Mouse (Mus musculus): ENCODE data around the gene Sipa1l3.

Gene Sipa1l3

DNA sequence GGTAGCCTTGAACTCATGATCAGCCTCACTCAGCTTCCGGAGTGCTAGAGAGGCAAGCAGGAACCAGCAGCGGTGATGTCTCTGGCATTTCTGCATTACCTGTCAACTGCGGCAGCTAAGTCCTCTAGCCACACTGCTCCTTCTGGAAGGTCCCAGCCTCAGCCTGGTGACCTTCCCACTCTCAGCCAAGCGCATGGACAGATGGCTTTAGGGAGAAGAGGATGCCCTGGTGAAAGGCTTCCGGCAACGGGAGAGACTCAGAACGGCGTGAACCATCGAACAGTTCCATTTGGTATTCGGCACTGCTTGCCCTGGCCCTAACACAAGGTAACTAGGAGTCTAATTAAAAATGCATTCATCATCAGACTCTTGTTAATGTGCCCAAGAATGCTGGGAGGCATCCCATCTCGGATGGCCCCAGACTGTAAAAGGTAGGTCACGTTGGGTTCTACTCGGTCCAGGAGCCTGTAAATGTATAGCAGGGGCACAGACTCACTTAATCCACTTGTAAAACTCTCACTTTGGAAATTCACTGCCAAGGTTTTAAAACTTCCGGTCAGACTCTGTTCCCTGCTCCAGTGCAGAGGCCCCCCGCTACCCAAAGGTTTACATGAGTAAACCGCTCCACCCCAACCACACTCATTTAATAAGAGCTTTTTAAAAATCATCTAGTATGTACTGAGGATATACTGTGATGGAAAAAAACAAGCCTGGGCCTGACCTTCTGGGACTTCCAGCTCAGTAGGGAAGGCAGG, 37.7 kb downstream of the Sipa1l3 start:
- no peak for DNase-seq (ENCODE audit: extremely low spot score, low spot score)

DNA sequence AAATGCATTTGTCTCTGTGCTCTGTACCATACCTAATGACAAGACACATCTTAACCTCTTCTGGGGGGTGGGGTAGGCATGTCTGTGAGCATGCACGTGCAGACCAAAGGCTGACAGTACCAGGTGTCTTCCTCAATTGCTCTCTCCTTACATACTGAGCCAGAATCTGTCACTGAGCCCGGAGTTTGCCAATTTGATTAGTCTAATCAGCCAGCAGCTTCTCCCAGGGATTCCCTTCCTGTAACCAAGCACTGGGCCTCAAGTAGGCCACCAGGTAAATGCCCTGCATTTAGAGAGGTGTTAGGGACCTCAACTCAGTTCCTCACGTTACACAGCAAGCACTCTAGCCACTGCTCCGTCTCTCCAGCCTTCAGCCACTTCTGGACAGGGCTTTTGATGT, 38.3 kb downstream of the Sipa1l3 start:
- no peak for DNase-seq (ENCODE audit: extremely low spot score, low spot score)

DNA sequence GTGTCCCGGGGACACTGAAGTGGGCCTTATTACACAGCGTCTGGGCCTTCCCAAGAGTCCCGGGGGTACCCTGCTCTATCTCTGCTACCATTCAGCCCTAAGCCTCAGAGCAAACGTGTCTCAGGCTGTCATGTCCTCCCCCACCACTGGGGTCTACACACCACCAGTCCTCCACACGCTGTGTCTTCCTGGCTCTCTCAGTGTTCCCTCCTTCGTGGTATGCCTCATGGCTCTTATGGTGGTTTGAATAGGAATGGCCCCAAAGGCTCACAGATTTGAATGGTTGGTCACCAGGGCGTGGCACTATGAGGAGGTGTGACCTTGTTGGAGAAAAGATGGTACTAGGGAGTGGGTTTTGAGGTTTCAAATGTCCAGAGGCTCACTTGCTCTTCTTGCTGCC, 43.4 kb downstream of the Sipa1l3 start:
- DNase-seq (ENCODE audit: extremely low spot score, low spot score), result no peak

DNA sequence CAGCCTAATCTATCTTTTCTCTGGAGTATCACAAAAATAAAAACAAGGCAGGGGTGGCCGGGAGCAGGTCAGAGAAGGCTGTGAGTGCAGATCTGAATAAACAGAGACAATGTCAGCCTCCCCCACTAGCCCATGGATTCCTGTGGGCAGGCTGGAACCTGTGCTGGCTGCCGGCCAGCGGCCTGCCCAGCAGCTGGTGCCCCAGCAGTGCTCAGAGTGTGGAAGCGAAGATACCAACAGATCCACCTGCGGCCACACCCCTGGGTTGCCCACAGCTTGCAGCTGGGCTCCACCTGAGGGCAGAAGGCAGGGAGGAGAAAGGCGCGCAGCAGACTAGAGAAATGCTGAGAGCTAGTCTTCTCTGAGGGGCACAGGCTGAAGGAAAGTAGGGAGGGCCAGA, 47.1 kb downstream of the Sipa1l3 start:
- DNase-seq (ENCODE audit: extremely low spot score, low spot score), result no peak

GRCm38 (mm10) chr7:29469602-29470344, 48.7 kb downstream of the Sipa1l3 start:
- DNase-seq (ENCODE audit: extremely low spot score, low spot score), result no peak

DNA sequence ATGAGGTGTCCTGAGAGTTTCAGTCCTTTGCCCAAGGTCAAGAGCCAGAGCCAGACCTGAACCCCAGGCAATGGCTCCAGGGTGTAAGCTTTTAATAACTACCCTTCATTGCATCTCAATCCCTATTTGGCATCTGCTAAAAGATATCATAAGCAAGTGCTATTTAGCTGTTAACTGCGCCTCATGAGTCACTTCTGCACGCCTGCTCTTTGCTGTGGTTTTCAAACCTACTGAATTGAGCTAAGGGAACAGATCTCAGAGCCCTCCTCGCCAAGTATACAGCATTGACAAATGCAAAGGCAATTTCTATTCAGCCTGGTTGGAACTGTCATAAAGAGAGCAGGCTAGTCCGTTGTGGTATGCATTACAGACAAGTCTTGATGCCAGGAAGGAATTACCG, 49.8 kb downstream of the Sipa1l3 start:
- DNase-seq (ENCODE audit: extremely low spot score, low spot score), result no peak

- no peak for DNase-seq (ENCODE audit: extremely low spot score, low spot score)
Observed at GRCm38 (mm10) chr7:29466585-29466984, 51.9 kb downstream of the Sipa1l3 start.

- no peak for DNase-seq (ENCODE audit: extremely low spot score, low spot score)
Observed at GRCm38 (mm10) chr7:29465736-29466135, 52.7 kb downstream of the Sipa1l3 start.

- no peak for DNase-seq (ENCODE audit: extremely low spot score, low spot score)
Observed at GRCm38 (mm10) chr7:29462820-29463219, 55.6 kb downstream of the Sipa1l3 start.

DNA sequence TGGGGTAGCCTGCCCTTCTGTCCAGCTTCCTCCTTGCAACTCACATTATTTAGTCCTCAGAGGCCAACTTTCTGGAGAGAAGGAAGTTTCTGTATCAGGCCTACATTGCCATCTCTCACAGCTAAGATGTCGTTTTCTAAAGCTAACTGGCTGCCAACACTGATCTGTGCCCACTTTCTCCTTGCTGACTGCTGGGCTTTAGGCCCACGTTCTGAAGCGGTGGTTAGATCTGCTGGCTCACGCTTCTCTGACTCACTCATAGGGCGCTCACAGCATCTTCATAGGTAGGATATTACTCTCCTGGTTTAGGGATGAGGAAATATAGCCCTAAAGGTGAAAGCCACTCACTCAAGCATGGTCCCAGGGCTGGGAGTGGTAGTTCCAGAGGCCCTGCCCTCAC, 56.3 kb downstream of the Sipa1l3 start:
- DNase-seq (ENCODE audit: extremely low spot score, low spot score), result no peak

GRCm38 (mm10) chr7:29461557-29461956, 56.9 kb downstream of the Sipa1l3 start:
- DNase-seq (ENCODE audit: extremely low spot score, low spot score), result no peak

DNA sequence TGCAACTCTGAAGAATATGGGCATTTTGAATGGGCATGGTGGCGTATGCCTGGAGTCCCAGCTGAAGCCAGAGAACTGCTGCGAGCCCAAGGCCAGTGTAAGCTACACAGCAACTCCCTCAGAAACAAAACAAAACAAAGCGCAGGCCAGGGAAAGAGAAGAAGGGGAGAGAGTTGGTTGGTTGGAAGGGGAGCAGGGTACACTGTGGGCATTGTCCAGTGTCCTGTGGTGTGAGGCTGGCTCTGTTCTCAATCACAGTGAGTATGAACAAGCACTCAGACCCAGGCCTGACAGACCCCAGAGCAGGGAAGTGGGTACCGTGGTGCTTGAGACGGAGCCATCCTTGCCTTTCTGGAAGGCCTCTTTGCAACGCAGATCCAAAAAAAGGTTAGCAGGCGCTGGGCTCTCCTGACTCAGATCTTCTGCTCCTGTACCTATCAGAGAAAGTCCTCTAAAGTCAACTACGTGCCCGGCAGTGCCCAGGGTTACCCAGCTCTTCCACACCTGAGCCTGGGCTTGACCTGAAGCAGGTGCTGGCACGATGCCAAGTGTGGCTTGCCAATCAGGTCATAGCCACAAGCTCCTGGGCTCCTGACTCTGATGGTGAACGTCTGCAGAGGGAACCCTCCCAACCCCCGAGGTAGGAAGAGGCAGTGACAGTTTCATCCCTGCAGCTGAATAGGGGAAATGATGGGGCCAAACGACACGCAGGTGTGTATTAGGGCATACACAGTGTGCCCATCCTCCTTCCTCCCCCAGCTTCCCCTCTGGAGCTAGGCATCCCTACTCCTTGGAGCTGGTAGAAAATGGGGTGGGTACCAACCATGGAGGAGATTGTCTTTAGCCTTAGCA, 59.3 kb downstream of the Sipa1l3 start:
- no peak for DNase-seq (ENCODE audit: extremely low spot score, low spot score)

DNA sequence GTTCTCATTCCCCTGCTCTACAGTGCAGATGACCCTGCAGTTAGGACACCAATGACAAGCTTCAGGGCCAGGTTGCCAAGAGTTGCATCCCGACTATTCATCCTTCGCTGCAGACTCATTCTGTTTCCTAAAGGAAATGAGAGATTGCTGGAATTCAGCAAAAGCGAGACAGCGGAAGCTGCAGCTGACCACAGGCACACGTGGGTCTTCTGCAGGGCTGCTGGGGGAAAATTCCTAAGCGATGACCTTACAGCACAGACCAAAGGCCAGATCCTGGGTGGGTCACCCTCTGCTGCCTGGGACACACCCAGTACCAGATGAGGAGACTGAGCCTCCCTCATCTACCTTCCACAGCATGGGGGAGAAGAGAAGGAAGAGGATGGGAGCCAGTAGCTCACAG, 60.7 kb downstream of the Sipa1l3 start:
- no peak for DNase-seq (ENCODE audit: extremely low spot score, low spot score)

- no peak for DNase-seq (ENCODE audit: extremely low spot score, low spot score)
Observed at GRCm38 (mm10) chr7:29456716-29457115, 61.7 kb downstream of the Sipa1l3 start.

GRCm38 (mm10) chr7:29455591-29455990, 62.9 kb downstream of the Sipa1l3 start:
- no peak for DNase-seq (ENCODE audit: extremely low spot score, low spot score)

GRCm38 (mm10) chr7:29454965-29455364, 63.5 kb downstream of the Sipa1l3 start:
- no peak for DNase-seq (ENCODE audit: extremely low spot score, low spot score)

DNA sequence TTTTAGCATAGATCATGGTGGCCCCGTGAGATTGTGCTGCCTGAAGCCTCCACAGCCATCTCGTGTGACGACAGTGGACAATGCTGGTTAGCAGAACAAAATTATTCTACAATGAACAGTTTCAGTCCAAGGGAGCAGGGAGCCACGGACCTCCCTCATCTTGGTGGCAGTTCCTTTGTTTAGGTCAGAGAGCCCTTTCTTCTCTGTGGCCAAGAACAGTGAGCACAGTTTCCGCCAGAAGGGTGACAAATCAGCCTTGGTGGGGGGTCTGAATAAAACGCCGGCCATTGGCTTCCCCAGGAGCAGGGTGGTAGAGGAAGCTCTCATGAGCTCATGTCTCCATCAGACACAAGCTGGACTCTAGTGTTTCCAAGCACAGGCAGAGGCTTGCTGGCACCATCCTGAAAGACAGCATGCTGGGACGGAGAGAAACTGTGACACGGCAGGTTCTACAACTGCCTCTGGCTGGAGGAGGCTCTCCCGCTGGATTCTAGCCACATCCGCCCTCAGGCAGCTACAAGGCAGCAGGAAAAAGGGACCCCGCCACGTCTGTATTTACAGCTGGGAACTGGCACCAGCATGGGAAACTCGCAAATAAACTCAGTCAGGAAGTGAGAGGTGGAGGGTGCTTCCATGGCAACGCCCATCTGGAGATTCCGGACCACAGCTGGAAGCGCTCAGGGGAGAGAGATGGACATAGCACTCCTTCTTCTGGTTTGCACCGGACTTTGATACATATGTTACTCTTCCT, 65.3 kb downstream of the Sipa1l3 start:
- DNase-seq (ENCODE audit: extremely low spot score, low spot score), result peak; percentile 78

DNA sequence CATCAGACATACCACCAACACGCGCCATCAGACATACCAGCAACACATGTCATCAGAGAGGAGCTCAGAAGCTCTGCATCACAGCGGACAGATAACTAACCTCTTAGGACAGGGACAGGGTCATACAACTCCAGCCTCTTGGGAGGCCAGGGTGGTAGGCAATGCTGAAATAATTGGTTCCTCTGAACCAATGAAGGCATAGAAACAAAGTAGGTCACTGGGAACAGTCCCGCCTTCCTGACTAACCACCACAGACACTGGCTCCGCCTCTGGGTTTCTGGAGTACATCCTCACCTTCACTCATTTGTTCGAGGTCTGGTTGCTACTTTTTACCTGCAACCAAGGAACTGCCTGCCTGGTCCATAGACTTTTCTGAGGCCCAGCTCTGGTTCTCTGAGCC, 66.1 kb downstream of the Sipa1l3 start:
- no peak for DNase-seq (ENCODE audit: extremely low spot score, low spot score)

DNA sequence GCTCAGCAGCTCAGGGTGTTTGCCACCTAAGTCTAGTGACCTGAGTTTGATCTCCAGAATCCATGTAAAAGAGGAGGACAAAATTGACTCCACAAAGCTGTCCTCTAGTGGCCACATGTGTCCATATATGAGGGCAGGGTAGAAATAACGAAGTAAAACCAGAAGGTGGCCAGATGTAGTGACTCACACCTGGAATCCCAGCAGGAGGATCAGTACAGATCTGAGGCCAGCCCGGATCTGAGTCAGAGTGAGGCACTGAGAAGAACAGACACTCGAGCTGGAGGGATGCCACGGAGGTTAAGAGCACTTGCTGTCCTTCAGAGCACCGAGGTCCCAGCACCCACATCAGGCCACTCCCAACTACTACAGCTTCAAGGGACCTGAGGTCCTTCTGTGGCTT, 68.3 kb downstream of the Sipa1l3 start:
- DNase-seq (ENCODE audit: extremely low spot score, low spot score), result no peak

DNA sequence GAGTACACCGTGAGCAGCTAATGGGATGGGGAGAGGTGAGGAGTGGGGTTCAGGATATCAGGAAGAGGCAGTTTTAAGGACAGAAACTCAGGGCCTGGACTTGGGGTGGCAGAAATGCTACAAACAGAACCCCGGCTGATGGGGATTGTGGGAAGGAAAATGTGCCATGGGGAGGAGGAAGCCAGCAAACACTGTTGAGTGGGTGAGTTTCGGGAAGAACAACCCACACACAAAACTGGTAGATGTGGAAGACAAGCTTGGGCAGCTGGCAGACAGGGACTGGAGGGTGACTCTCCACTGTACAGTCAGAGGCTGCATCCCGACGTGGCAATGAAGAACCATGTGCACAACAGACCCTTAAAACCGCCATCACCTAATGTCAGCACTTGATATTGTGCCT, 69.6 kb downstream of the Sipa1l3 start:
- DNase-seq (ENCODE audit: extremely low spot score, low spot score), result no peak

GRCm38 (mm10) chr7:29447147-29447829, 71.2 kb downstream of the Sipa1l3 start:
- DNase-seq (ENCODE audit: extremely low spot score, low spot score), result no peak

Measured in neural tube, embryonic 10.5 days (tissue).